Mouse (Mus musculus): Measurements from ENCODE around the gene Cdhr1. TPM values are rescaled to one million over a fixed set of nuclear protein-coding genes. Genes with fewer than 3 reads are reported as not detected.

Gene Cdhr1
- total and polyA plus RNA-seq, 3 experiments, result not detected

- DNase-seq (ENCODE audit: low read depth, low spot score), result no peak
- TF ChIP-seq RAD21 (IDR thresholded peaks at IDR 0.05; ENCODE audit: low read depth, low read length) (no peak), SMC3 (IDR thresholded peaks at IDR 0.05; ENCODE audit: low read depth, low read length) (no peak), POLR2A (IDR thresholded peaks at IDR 0.05; ENCODE audit: control insufficient read depth in 1 of 2, insufficient read depth in 1 of 2, low read depth in 1 of 2, low read length in 2 of 2, poor library complexity in 1 of 2) (no peak), E2F4 (IDR thresholded peaks at IDR 0.05; ENCODE audit: borderline replicate concordance, low read depth, low read length) (no peak), TCF12 (IDR thresholded peaks at IDR 0.05; ENCODE audit: low read depth, low read length) (no peak), MYC (IDR thresholded peaks at IDR 0.05; ENCODE audit: low read depth, low read length) (no peak), NRF1 (IDR thresholded peaks at IDR 0.05; ENCODE audit: insufficient read depth, low read depth, low read length, poor library complexity, severe bottlenecking) (no peak)
- H3K27ac ChIP-seq (ENCODE audit: control insufficient read depth, low read depth, low read length), result no peak within 1 kb of the TSS
Observed at GRCm38 (mm10) chr14:37113922-37114321, 15.8 kb upstream of the Cdhr1 start, which contains the start of gene 2610528A11Rik. TSS of gene 2610528A11Rik (minus strand) at chr14:37114022.

GRCm38 (mm10) chr14:37112931-37113330, 14.8 kb upstream of the Cdhr1 start:
- Histone ChIP-seq H3K9me3 (replicated peaks; ENCODE audit: insufficient read depth, low read length) (no peaks in the 10 kb centered on the region), H3K79me2 (ENCODE audit: control insufficient read depth, insufficient read depth, low read length, poor library complexity) (no peaks in the 10 kb centered on the region), H3K36me3 (ENCODE audit: control insufficient read depth in 1 of 2, insufficient read depth in 2 of 2, low read length in 2 of 2) (no peaks in the 10 kb centered on the region), H3K4me1 (ENCODE audit: control insufficient read depth in 1 of 2, insufficient read depth in 2 of 2, low read length in 2 of 2) (no peaks in the 10 kb centered on the region), H3K27me3 (ENCODE audit: control insufficient read depth in 1 of 2, insufficient read depth in 2 of 2, low read length in 2 of 2) (no peaks in the 10 kb centered on the region), H3K27ac (ENCODE audit: control insufficient read depth, low read depth, low read length) (no peak overlapping the region), H3K4me3 (ENCODE audit: control insufficient read depth in 1 of 2, insufficient read depth in 1 of 2, low read depth in 2 of 2, low read length in 2 of 2) (no peak overlapping the region), H3K9ac (ENCODE audit: control insufficient read depth, low read depth, low read length, poor library complexity, severe bottlenecking) (no peak overlapping the region)
- DNase-seq (ENCODE audit: low read depth, low spot score), result no peak
- TF ChIP-seq GABPA (IDR thresholded peaks at IDR 0.05; ENCODE audit: low read depth, low read length) (no peak), NRF1 (IDR thresholded peaks at IDR 0.05; ENCODE audit: insufficient read depth, low read depth, low read length, poor library complexity, severe bottlenecking) (no peak), TCF12 (IDR thresholded peaks at IDR 0.05; ENCODE audit: low read depth, low read length) (no peak), TBP (IDR thresholded peaks at IDR 0.05; ENCODE audit: low read depth, low read length) (no peak), ETS1 (IDR thresholded peaks at IDR 0.05; ENCODE audit: low read depth, low read length) (no peak), KAT2A (conservative IDR thresholded peaks at IDR 0.05; ENCODE audit: low read depth, low read length) (no peak), MAZ (IDR thresholded peaks at IDR 0.05; ENCODE audit: low read depth, low read length) (no peak), ZC3H11A (IDR thresholded peaks at IDR 0.05; ENCODE audit: low read depth, low read length) (no peak), SMC3 (IDR thresholded peaks at IDR 0.05; ENCODE audit: low read depth, low read length) (no peak)

More at GRCm38 (mm10) chr14:37113922-37114321, 15.8 kb upstream of the Cdhr1 start, which contains the start of gene 2610528A11Rik:
- Histone ChIP-seq H3K36me3 (ENCODE audit: control insufficient read depth in 1 of 2, insufficient read depth in 2 of 2, low read length in 2 of 2) (no peaks in the 10 kb centered on the region), H3K79me2 (ENCODE audit: control insufficient read depth, insufficient read depth, low read length, poor library complexity) (no peaks in the 10 kb centered on the region), H3K4me3 (ENCODE audit: control insufficient read depth in 1 of 2, insufficient read depth in 1 of 2, low read depth in 2 of 2, low read length in 2 of 2) (no peak within 1 kb of the TSS), H3K9ac (ENCODE audit: control insufficient read depth, low read depth, low read length, poor library complexity, severe bottlenecking) (no peak within 1 kb of the TSS), H3K9me3 (replicated peaks; ENCODE audit: insufficient read depth, low read length) (no peaks in the 10 kb centered on the region), H3K27me3 (ENCODE audit: control insufficient read depth in 1 of 2, insufficient read depth in 2 of 2, low read length in 2 of 2) (no peaks in the 10 kb centered on the region), H3K4me1 (ENCODE audit: control insufficient read depth in 1 of 2, insufficient read depth in 2 of 2, low read length in 2 of 2) (no peaks in the 10 kb centered on the region)

GRCm38 (mm10) chr14:37111371-37111770, 13.2 kb upstream of the Cdhr1 start:
- no peaks in the 10 kb centered on the region for H3K4me1 ChIP-seq (ENCODE audit: control insufficient read depth in 1 of 2, insufficient read depth in 2 of 2, low read length in 2 of 2)
- H3K9ac ChIP-seq (ENCODE audit: control insufficient read depth, low read depth, low read length, poor library complexity, severe bottlenecking), result no peak overlapping the region
- H3K79me2 ChIP-seq (ENCODE audit: control insufficient read depth, insufficient read depth, low read length, poor library complexity), result no peaks in the 10 kb centered on the region
- no peak overlapping the region for H3K4me3 ChIP-seq (ENCODE audit: control insufficient read depth in 1 of 2, insufficient read depth in 1 of 2, low read depth in 2 of 2, low read length in 2 of 2)
- no peaks in the 10 kb centered on the region for H3K36me3 ChIP-seq (ENCODE audit: control insufficient read depth in 1 of 2, insufficient read depth in 2 of 2, low read length in 2 of 2)
- H3K27ac ChIP-seq (ENCODE audit: control insufficient read depth, low read depth, low read length), result no peak overlapping the region
- TF ChIP-seq E2F4 (IDR thresholded peaks at IDR 0.05; ENCODE audit: borderline replicate concordance, low read depth, low read length) (no peak), POLR2AphosphoS2 (IDR thresholded peaks at IDR 0.05; ENCODE audit: low read length) (no peak), POLR2AphosphoS5 (IDR thresholded peaks at IDR 0.05; ENCODE audit: borderline replicate concordance, low read depth, low read length) (no peak), USF2 (IDR thresholded peaks at IDR 0.05; ENCODE audit: borderline replicate concordance in 1 of 2, insufficient read depth in 1 of 2, low read depth in 1 of 2, low read length in 2 of 2) (no peak), NRF1 (IDR thresholded peaks at IDR 0.05; ENCODE audit: insufficient read depth, low read depth, low read length, poor library complexity, severe bottlenecking) (no peak)
- no peaks in the 10 kb centered on the region for H3K9me3 ChIP-seq (replicated peaks; ENCODE audit: insufficient read depth, low read length)
- H3K27me3 ChIP-seq (ENCODE audit: control insufficient read depth in 1 of 2, insufficient read depth in 2 of 2, low read length in 2 of 2), result no peaks in the 10 kb centered on the region
- no peak for DNase-seq (ENCODE audit: low read depth, low spot score)
